Mouse (Mus musculus): ENCODE measurements around the gene Raf1.

GRCm38 (mm10) chr6:115672700-115673099 lies 3.7 kb downstream of the Raf1 start:
- TF ChIP-seq GATA1 (IDR thresholded peaks at IDR 0.05; ENCODE audit: low read length) (no peak), TAL1 (IDR thresholded peaks at IDR 0.05; ENCODE audit: low read length) (no peak)

All from erythroblast, embryonic 14.5 days (primary cell).